Mouse (Mus musculus): ENCODE measurements around the gene Scrg1.

DNA sequence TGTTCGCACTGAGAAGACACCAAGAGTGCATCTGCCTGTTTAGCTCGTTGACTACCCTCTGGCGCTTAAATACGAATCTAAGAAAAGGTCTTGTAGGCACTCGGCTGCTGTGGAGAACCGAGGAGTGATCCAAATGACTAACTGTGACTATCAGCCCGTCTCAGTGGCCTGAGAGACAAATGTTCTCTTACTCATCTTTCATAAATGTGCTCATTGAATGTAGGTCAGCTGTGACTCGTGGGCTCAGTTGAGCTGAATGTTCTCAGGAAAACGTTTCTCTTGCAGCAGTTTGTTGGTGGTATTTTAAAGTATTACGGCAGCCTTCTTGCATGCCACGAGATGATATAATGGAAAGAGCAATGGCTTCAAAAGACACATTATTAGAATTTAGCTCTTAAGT lies 24.8 kb upstream of the Scrg1 start:
- TF ChIP-seq CTCF (IDR thresholded peaks at IDR 0.05; ENCODE audit: borderline replicate concordance, insufficient read depth, low read length) (no peak), POLR2A (IDR thresholded peaks at IDR 0.05; ENCODE audit: low read depth, low read length) (no peak)

All from embryonic fibroblast, embryonic 13.5 days (primary cell).